Mouse (Mus musculus) midbrain, embryonic 13.5 days (tissue): ENCODE measurements around the gene Thbd. TPM values are rescaled to one million over a fixed set of nuclear protein-coding genes. Genes with fewer than 3 reads are reported as not detected.

Experiments
- ATAC-seq: fragments of 200-750 bp; cut with Nextera tagmentation; 2 replicates; pipeline ENCODE4 v1.8.0; 2017; ENCODE audit warnings: mild to moderate bottlenecking, moderate TSS enrichment, moderate library complexity
- H3K27ac ChIP-seq: fragments of 300-500 bp; sonication (generic); 2 replicates; pipeline ENCODE4 v1.5.1; 2015; ENCODE audit warnings: inconsistent platforms, mild to moderate bottlenecking, moderate library complexity
- H3K27me3 ChIP-seq: fragments of 300-500 bp; sonication (generic); 2 replicates; pipeline ENCODE4 v1.6.1; 2015; ENCODE audit warnings: mild to moderate bottlenecking, inconsistent platforms
- H3K36me3 ChIP-seq: fragments of 300-500 bp; sonication (generic); 2 replicates; pipeline ENCODE4 v1.6.1; 2015; ENCODE audit warnings: mild to moderate bottlenecking, inconsistent platforms
- H3K4me1 ChIP-seq: fragments of 300-500 bp; sonication (generic); replicated peaks from 2 replicates; pipeline ENCODE4 v1.6.1; 2015; ENCODE audit warnings: inconsistent platforms
- H3K4me2 ChIP-seq: fragments of 300-500 bp; sonication (generic); replicated peaks from 2 replicates; pipeline ENCODE4 v1.6.1; 2015; ENCODE audit warnings: moderate library complexity, mild to moderate bottlenecking, inconsistent platforms
- H3K4me3 ChIP-seq: fragments of 300-500 bp; sonication (generic); replicated peaks from 2 replicates; pipeline ENCODE4 v1.5.1; 2015; ENCODE audit warnings: mild to moderate bottlenecking, inconsistent platforms
- H3K9ac ChIP-seq: fragments of 300-500 bp; sonication (generic); replicated peaks from 2 replicates; pipeline ENCODE4 v1.6.1; 2015; ENCODE audit warnings: mild to moderate bottlenecking, inconsistent platforms
- H3K9me3 ChIP-seq: fragments of 300-500 bp; sonication (generic); 2 replicates; pipeline ENCODE4 v1.6.1; 2016; ENCODE audit warnings: mild to moderate bottlenecking, inconsistent platforms
- WGBS: fragments of 180-500 bp; shearing (Covaris S2); methylation state at CpG from one replicate; pipeline ENCODE4 v1.1.7; 2015; 5-methylcytosine and 5-hydroxymethylcytosine counted together
- polyA plus RNA-seq: library from polyadenylated mRNA; unstranded; fragments of >200 nt; fragmentation: Nextera tagmentation; extraction: Ambion mirVana; gene quantifications from 2 replicates; pipeline ENCODE4 v1.2.1, GENCODE M21; 2015

Thbd gene
- polyA plus RNA-seq, 1 experiment from 2014 or later = 4.5 TPM

DNA sequence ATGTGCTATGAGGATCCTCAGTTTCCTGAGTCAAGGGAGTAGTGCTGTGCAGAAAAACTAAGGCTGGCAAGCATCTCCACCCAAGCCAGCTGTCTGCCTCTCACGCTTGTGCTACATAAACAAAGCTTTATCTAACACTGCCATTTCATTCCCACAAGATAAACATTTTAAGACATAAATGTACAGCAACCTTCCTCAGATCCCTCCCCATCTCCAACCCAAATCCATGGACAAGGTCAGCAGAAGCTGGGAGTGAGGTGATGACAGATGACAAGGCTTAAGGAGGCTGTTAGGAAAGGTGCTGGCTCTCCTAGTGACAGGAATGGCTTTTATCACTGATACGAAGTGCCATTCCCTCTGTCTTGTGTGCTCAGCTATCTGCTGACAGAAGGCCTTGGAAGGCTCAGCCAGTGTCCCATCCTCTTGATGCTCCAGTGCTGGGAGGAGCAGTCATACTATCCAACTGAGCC lies 34.4 kb downstream of the Thbd start:
- H3K27ac ChIP-seq = no peak overlapping the region
- H3K4me1 ChIP-seq = no peaks in the 10 kb centered on the region
- H3K4me2 ChIP-seq = no peak overlapping the region
- no peaks in the 10 kb centered on the region for H3K9me3 ChIP-seq
- no peak overlapping the region for H3K4me3 ChIP-seq
- 81% methylated on average over 2 of the region's 2 CpGs for WGBS
- ATAC-seq = no peak
- no peak overlapping the region for H3K9ac ChIP-seq
- no peaks in the 10 kb centered on the region for H3K27me3 ChIP-seq
- H3K36me3 ChIP-seq = no peaks in the 10 kb centered on the region

DNA sequence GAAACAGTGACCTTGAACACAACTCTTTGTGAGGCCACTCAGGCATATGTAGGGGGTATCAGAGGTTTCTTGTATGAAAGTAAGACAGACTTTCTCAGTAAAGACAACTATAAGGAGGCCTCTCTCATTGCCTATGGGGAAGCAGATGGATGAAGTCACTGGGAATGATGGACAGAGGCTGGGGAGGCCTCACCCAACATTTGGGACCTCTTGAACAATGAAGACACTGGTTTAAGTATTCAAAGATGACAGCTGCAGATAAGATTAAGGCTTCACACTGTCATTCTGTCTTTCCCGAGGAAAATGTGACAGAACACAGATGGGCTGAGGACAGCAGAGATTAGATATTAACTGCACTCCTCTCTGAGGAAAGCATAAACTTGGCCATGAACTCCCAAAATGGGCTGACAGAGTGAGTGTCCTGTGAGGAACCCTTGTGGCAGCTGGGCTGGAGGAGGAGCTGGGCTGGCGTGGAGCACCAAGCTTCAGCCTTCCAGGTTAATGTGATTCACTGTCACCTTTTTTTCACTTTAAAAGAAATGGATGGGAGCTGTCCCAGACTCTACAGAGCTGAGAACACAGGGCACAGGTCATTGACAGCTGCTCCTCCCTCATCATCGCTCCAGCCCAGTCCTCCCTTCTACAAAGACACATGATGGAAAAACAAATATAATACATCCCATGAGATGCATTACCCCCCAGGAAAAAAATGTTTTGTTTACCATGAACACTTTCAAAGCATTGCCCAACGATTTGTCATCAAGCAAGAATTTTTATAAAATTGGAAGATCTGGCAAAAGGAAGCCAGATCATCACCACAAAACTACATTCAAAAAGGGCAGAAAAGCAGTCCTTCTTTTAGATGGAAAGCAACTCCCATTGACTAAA lies 36.0 kb downstream of the Thbd start:
- Histone ChIP-seq H3K36me3 (no peaks in the 10 kb centered on the region), H3K27me3 (no peaks in the 10 kb centered on the region), H3K9me3 (no peaks in the 10 kb centered on the region), H3K4me3 (no peak overlapping the region), H3K4me1 (no peaks in the 10 kb centered on the region), H3K27ac (no peak overlapping the region), H3K9ac (no peak overlapping the region), H3K4me2 (no peak overlapping the region)
- WGBS = 71% methylated on average over 4 of the region's 4 CpGs
- ATAC-seq = no peak

DNA sequence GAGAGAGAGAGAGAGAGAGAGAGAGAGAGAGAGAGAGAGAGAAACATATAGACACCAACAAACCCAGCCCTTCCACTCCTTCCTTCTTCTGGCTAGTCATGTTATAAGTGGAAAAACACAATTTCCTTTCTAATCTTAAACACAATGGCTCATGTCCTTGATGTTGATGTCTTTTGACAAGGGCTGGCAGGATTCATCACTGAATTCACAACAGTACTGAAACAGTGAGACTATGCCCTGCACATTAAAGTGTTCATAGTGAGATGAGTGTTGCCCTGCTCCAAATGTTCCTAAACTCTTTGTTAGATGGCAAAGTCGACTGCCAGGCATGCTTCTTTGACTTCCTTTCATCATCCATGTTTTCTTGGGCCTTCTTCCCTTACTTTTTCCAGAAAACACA lies 42.8 kb downstream of the Thbd start:
- no peak overlapping the region for H3K9ac ChIP-seq
- H3K4me1 ChIP-seq = no peaks in the 10 kb centered on the region
- WGBS = 57% methylated on average over 1 of the region's 1 CpGs

DNA sequence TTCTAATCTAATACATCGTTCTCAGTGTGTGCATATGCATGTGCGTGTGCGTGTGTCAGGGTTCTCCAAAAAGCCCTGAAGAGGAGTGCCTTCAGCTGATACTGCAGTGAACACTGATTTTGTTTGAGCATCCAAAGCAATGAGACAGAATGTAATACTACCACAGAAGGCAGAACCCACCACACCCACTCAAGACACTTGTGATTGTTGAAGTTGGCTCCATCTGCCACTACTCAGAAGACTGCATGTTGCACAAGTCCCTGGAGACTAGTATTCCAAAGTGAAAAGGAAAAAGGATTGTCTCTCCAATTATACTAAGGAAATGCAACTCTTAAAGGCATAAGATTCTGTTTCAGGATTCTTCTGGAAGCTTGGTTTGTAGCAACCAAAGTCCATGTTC lies 43.5 kb downstream of the Thbd start:
- Histone ChIP-seq H3K9me3 (no peaks in the 10 kb centered on the region), H3K4me2 (no peak overlapping the region), H3K36me3 (no peaks in the 10 kb centered on the region), H3K4me3 (no peak overlapping the region), H3K4me1 (no peaks in the 10 kb centered on the region), H3K27me3 (no peaks in the 10 kb centered on the region), H3K27ac (no peak overlapping the region), H3K9ac (no peak overlapping the region)
- WGBS = 95% methylated on average over 3 of the region's 3 CpGs
- ATAC-seq = no peak

More for the DNA sequence above, 42.8 kb downstream of the Thbd start:
- Histone ChIP-seq H3K27me3 (no peaks in the 10 kb centered on the region), H3K4me2 (no peak overlapping the region), H3K4me3 (no peak overlapping the region), H3K36me3 (no peaks in the 10 kb centered on the region), H3K9me3 (no peaks in the 10 kb centered on the region), H3K27ac (no peak overlapping the region)
- no peak for ATAC-seq

DNA sequence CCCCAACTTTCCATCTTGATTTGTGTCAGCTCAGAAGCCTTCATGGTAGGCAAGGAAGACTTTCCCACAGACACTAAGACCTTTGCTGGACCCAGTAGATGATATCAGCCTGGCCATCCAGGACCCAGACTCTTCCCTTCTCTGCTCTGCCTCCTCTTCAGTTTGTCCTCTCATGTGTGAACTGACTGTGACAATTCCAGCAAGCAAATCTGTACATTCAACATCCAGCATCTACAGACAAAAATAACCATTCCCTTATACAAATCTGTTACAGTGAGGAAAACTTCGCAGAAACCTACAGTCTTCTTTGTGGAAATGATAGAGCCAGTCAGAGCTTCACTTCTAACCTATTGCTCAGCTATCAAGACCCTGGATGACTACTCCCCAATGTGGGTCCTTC lies 50.8 kb downstream of the Thbd start:
- WGBS = 84% methylated on average over 1 of the region's 1 CpGs
- Histone ChIP-seq H3K4me1 (no peaks in the 10 kb centered on the region), H3K4me2 (no peak overlapping the region), H3K27me3 (no peaks in the 10 kb centered on the region), H3K9ac (no peak overlapping the region), H3K36me3 (no peaks in the 10 kb centered on the region), H3K9me3 (no peaks in the 10 kb centered on the region), H3K27ac (no peak overlapping the region), H3K4me3 (no peak overlapping the region)
- ATAC-seq = no peak

Other genes with a start within 250 kb of the Thbd start
- 0.79 and 1.5 TPM in 2 replicates for gene Sstr4, start 12.8 kb downstream of the Thbd start, polyA plus RNA-seq
- gene Cd93, start 35.4 kb upstream of the Thbd start, polyA plus RNA-seq = 6.4 and 6.7 TPM in 2 replicates